Mouse (Mus musculus): ENCODE measurements around the gene Neurl1b. TPM values are rescaled to one million over a fixed set of nuclear protein-coding genes. Genes with fewer than 3 reads are reported as not detected.

Neurl1b gene
- polyA plus RNA-seq, 1 experiment from 2014 or later: 1.9 TPM

DNA sequence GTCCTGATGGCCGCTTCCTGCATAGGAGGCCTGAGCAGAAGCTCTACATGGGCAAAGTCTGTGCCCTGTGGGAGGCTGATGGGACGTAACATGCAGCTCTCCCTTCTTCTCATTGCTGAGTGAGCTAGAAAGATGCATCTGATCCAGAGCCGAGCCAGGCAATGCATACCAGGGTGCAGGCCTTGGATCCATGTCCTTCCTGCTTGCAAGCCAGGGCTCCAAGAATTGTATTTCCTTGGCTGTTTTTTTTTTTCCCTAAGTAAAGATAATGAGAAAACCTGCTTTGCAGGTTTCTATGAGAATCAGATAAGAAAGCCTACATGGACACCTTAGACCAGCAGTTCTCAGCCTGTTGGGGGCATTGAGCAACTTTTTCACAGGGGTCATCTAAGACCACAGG, 30.5 kb upstream of the Neurl1b start:
- Histone ChIP-seq H3K4me2 (no peak overlapping the region), H3K27ac (ENCODE audit: low read depth) (no peak overlapping the region), H3K27me3 (ENCODE audit: insufficient read depth, low read length) (no peaks in the 10 kb centered on the region), H3K36me3 (ENCODE audit: insufficient read depth) (no peaks in the 10 kb centered on the region), H3K4me3 (ENCODE audit: low read depth, low read length) (no peak overlapping the region), H3K9me3 (ENCODE audit: low read depth, low read length) (no peaks in the 10 kb centered on the region), H3K4me1 (ENCODE audit: insufficient read depth) (peaks cover 18% of the 10 kb centered on the region), H3K9ac (no peak overlapping the region)
- DNase-seq (no peak), ATAC-seq (ENCODE audit: insufficient read depth) (no peak)
- TF ChIP-seq CTCF (IDR thresholded peaks at IDR 0.05; ENCODE audit: low read depth): no peak
- 86% methylated on average over 3 of the region's 3 CpGs for WGBS

DNA sequence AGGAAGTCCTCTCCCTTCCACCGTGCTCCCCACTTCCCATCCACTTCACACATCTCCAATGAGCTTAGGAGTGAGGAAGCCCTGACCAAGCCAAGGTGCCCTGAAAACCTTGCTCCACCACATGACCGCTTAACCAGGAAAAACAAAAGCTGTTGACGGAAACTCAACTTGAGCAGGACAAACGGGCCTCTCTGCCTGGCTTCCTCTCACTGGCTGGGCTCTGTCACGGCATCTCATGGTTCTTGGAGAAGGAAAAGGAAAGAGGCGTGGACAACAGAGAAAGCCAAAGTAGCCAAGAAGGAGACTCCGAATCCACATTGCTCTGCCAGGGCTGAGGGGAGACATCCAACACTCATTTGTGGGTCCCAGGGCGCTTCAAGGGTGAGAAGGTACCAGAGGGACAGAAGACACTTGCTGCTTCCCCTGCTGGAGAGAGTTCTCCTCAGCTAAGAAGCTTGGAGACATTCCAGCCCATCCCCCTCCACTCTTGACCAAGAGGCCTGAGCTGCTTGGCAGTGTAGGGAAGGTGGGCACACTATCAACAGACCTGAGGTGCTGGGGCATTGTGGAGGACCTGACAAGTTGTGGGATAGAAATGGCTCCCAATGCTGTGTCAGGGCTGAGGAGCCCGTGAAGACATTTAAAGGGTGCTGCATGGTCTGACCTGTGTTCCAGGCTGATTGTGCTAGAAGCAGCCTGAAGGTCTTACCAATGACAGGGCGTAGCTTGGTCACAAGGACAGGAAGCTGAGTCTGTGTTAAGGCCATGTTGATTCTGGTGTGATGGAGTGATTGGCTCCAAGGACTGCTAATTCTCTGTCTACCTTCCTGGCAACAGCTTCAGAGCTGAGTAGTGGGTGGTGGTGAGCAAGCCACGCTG, 29.1 kb upstream of the Neurl1b start:
- no peaks in the 10 kb centered on the region for H3K9me3 ChIP-seq (ENCODE audit: low read depth, low read length)
- no peaks in the 10 kb centered on the region for H3K27me3 ChIP-seq (ENCODE audit: insufficient read depth, low read length)
- peaks cover 13% of the 10 kb centered on the region for H3K4me1 ChIP-seq (ENCODE audit: insufficient read depth)
- no peak for ATAC-seq (ENCODE audit: insufficient read depth)
- no peak overlapping the region for H3K4me2 ChIP-seq
- no peak overlapping the region for H3K9ac ChIP-seq
- 86% methylated on average over 11 of the region's 11 CpGs for WGBS
- H3K27ac ChIP-seq (ENCODE audit: low read depth): no peak overlapping the region
- TF ChIP-seq CTCF (IDR thresholded peaks at IDR 0.05; ENCODE audit: low read depth): no peak
- no peak for DNase-seq
- H3K4me3 ChIP-seq (ENCODE audit: low read depth, low read length): no peak overlapping the region
- no peaks in the 10 kb centered on the region for H3K36me3 ChIP-seq (ENCODE audit: insufficient read depth)

DNA sequence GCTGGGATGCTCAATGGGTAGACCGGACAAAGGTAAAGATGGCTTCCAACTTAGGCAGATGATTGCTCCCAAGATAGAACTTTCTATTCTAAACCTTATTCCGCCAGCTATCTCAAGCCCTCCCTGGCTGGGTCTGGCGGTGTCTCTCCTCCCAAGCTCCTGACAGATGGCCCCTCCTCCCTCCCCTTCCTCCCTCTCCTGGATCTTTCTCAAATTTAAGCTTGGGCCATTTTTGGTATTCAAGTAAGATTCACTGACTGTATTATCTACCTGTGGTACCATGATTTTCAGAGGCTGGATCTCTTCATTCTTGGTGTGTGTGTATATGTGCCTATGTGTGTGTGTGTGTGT, 28.5 kb upstream of the Neurl1b start:
- no peak overlapping the region for H3K9ac ChIP-seq
- no peaks in the 10 kb centered on the region for H3K27me3 ChIP-seq (ENCODE audit: insufficient read depth, low read length)
- no peak overlapping the region for H3K4me3 ChIP-seq (ENCODE audit: low read depth, low read length)
- no peak overlapping the region for H3K27ac ChIP-seq (ENCODE audit: low read depth)
- TF ChIP-seq CTCF (IDR thresholded peaks at IDR 0.05; ENCODE audit: low read depth): no peak
- H3K4me2 ChIP-seq: no peak overlapping the region
- H3K9me3 ChIP-seq (ENCODE audit: low read depth, low read length): no peaks in the 10 kb centered on the region
- DNase-seq: no peak
- WGBS: 80% methylated on average over 3 of the region's 3 CpGs
- no peak for ATAC-seq (ENCODE audit: insufficient read depth)
- H3K36me3 ChIP-seq (ENCODE audit: insufficient read depth): no peaks in the 10 kb centered on the region
- peaks cover 7% of the 10 kb centered on the region for H3K4me1 ChIP-seq (ENCODE audit: insufficient read depth)

DNA sequence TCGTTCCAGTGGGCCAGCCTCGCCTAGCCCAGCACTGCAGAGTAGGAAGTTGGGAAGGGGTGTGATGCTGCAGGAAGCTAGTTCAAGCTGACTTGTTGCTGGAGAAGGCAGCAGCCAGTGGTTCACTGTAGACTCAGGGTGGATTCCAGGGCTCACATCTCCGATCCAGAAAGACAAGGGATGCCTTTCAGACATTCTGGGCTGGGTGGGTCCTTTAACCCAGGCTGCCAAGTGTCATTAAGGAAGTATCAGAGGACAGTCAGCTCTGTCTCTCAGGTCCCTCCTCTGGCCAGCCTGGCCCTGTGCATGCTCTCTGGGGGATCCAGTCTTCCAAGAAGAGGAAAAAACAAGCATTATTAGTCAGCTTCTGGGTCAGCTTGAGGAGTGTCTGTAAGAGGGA, 26.5 kb upstream of the Neurl1b start:
- no peak for ATAC-seq (ENCODE audit: insufficient read depth)
- TF ChIP-seq CTCF (IDR thresholded peaks at IDR 0.05; ENCODE audit: low read depth): no peak
- 66% methylated on average over 3 of the region's 3 CpGs for WGBS

DNA sequence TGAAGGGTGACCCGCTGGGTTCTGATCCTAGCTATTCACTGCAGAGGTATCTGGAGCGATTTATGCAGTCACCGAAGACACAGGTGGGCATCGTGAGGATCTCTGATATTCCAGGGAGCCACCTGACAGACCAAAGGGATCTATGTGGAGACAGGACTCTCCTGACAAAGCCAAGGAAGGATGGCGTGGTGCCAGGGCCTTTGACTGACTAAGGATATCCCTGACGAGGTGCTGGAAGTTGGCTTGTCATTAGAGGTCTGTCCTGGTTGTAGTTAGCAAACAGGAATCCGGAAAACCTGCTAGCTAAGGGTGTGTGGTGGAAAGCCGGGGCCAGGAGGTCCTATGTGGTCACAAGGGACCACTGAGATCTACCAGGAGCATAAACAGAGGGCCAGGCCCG, 25.4 kb upstream of the Neurl1b start:
- ATAC-seq (ENCODE audit: insufficient read depth) (no peak), DNase-seq (no peak)
- H3K4me2 ChIP-seq: no peak overlapping the region
- no peaks in the 10 kb centered on the region for H3K27me3 ChIP-seq (ENCODE audit: insufficient read depth, low read length)
- 72% methylated on average over 9 of the region's 9 CpGs for WGBS
- H3K9me3 ChIP-seq (ENCODE audit: low read depth, low read length): no peaks in the 10 kb centered on the region
- TF ChIP-seq CTCF (IDR thresholded peaks at IDR 0.05; ENCODE audit: low read depth): no peak
- H3K4me3 ChIP-seq (ENCODE audit: low read depth, low read length): no peak overlapping the region
- H3K4me1 ChIP-seq (ENCODE audit: insufficient read depth): no peaks in the 10 kb centered on the region
- H3K36me3 ChIP-seq (ENCODE audit: insufficient read depth): no peaks in the 10 kb centered on the region
- no peak overlapping the region for H3K9ac ChIP-seq
- H3K27ac ChIP-seq (ENCODE audit: low read depth): no peak overlapping the region

More for the DNA sequence above, 26.5 kb upstream of the Neurl1b start:
- H3K36me3 ChIP-seq (ENCODE audit: insufficient read depth): no peaks in the 10 kb centered on the region
- H3K27ac ChIP-seq (ENCODE audit: low read depth): no peak overlapping the region
- no peaks in the 10 kb centered on the region for H3K4me1 ChIP-seq (ENCODE audit: insufficient read depth)
- no peak overlapping the region for H3K4me3 ChIP-seq (ENCODE audit: low read depth, low read length)
- no peaks in the 10 kb centered on the region for H3K9me3 ChIP-seq (ENCODE audit: low read depth, low read length)
- no peaks in the 10 kb centered on the region for H3K27me3 ChIP-seq (ENCODE audit: insufficient read depth, low read length)
- no peak for DNase-seq
- no peak overlapping the region for H3K9ac ChIP-seq
- no peak overlapping the region for H3K4me2 ChIP-seq

DNA sequence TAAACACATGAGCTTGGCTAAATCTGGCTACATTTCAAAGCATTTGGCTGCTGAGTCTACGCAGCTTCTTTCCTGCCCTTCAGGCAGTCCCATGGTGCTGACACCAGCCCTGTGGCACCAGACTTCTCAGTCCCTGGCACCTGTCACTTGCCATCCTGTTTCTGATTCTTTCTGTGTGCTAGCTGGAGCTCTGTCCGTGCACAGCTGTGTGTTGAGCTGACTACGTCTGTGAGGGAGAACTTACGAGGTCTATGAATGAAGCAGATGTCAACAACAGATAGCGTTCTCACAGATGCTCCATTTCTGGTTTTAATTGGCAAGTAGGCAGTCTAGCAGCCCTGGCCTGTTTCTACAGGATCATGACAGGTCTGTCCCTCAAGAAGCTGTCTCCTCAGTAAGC, 24.0 kb upstream of the Neurl1b start:
- DNase-seq (no peak), ATAC-seq (ENCODE audit: insufficient read depth) (no peak)
- no peak overlapping the region for H3K9ac ChIP-seq
- H3K36me3 ChIP-seq (ENCODE audit: insufficient read depth): no peaks in the 10 kb centered on the region
- no peak for TF ChIP-seq CTCF (IDR thresholded peaks at IDR 0.05; ENCODE audit: low read depth)
- 47% methylated on average over 5 of the region's 5 CpGs for WGBS
- H3K4me1 ChIP-seq (ENCODE audit: insufficient read depth): no peaks in the 10 kb centered on the region
- no peaks in the 10 kb centered on the region for H3K9me3 ChIP-seq (ENCODE audit: low read depth, low read length)
- H3K27ac ChIP-seq (ENCODE audit: low read depth): no peak overlapping the region
- H3K27me3 ChIP-seq (ENCODE audit: insufficient read depth, low read length): no peaks in the 10 kb centered on the region
- no peak overlapping the region for H3K4me3 ChIP-seq (ENCODE audit: low read depth, low read length)
- no peak overlapping the region for H3K4me2 ChIP-seq

DNA sequence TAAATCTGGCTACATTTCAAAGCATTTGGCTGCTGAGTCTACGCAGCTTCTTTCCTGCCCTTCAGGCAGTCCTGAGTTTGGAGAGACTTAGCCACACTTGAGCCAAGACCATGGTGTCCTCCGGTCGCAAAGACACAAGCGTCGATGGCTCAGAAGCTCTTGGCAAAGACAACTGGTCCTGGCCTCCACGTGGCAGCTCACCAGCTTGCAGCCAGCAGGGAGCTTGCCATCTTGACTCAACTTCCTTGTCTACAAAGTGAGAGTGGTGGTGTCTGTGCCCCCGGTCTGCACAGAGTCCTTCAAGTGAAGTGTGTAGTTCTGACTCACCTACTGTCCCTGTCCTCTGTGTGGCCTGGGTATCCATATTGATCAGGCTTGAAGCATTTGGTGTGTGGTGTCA, 22.3 kb upstream of the Neurl1b start:
- H3K36me3 ChIP-seq (ENCODE audit: insufficient read depth): no peaks in the 10 kb centered on the region

More for the DNA sequence above, 22.3 kb upstream of the Neurl1b start:
- no peak for ATAC-seq (ENCODE audit: insufficient read depth)
- TF ChIP-seq CTCF (IDR thresholded peaks at IDR 0.05; ENCODE audit: low read depth): no peak
- no peak overlapping the region for H3K9ac ChIP-seq
- no peaks in the 10 kb centered on the region for H3K9me3 ChIP-seq (ENCODE audit: low read depth, low read length)
- H3K4me2 ChIP-seq: no peak overlapping the region
- no peaks in the 10 kb centered on the region for H3K27me3 ChIP-seq (ENCODE audit: insufficient read depth, low read length)
- DNase-seq: no peak
- 77% methylated on average over 7 of the region's 7 CpGs for WGBS
- no peaks in the 10 kb centered on the region for H3K4me1 ChIP-seq (ENCODE audit: insufficient read depth)
- no peak overlapping the region for H3K4me3 ChIP-seq (ENCODE audit: low read depth, low read length)
- no peak overlapping the region for H3K27ac ChIP-seq (ENCODE audit: low read depth)
